Mouse (Mus musculus) MEL (cell line): ENCODE results near the gene Msrb2.

Experiments used
- CHD2 ChIP-seq: IDR thresholded peaks from 2 replicates; pipeline ENCODE4 v1.6.1; 2011; ENCODE audit warnings: low read length, improper control_type of control experiment
- CTCF ChIP-seq, 3 experiments: IDR thresholded peaks in 2 of 3; conservative IDR thresholded peaks in 1 of 3; 2 replicates each; pipeline ENCODE4 v1.5.1; 2011 to 2012; ENCODE audit warnings: low read length in 3 of 3, low read depth in 2 of 3, mild to moderate bottlenecking in 2 of 3, improper control_type of control experiment in 1 of 3, inconsistent platforms in 1 of 3, mixed read lengths in 1 of 3, moderate library complexity in 1 of 3; ENCODE audit not compliant: control insufficient read depth in 1 of 3, insufficient read depth in 1 of 3, poor library complexity in 1 of 3, severe bottlenecking in 1 of 3
- GABPA ChIP-seq: IDR thresholded peaks from 2 replicates; pipeline ENCODE4 v1.6.1; 2012; ENCODE audit warnings: low read depth, mild to moderate bottlenecking, inconsistent platforms, low read length, improper control_type of control experiment, moderate library complexity
- GATA1 ChIP-seq: IDR thresholded peaks from 2 replicates; pipeline ENCODE4 v1.6.1; 2011; ENCODE audit warnings: low read depth, low read length, improper control_type of control experiment
- MEF2A ChIP-seq: IDR thresholded peaks from 2 replicates; pipeline ENCODE4 v1.6.1; 2014; ENCODE audit warnings: low read depth, mild to moderate bottlenecking, inconsistent platforms, low read length, improper control_type of control experiment; ENCODE audit not compliant: poor library complexity, insufficient replicate concordance, severe bottlenecking; ENCODE audit errors: extremely low read depth
- MYC ChIP-seq: IDR thresholded peaks from 2 replicates; pipeline ENCODE4 v1.6.1; 2011; ENCODE audit warnings: low read depth, mild to moderate bottlenecking, low read length, improper control_type of control experiment, moderate library complexity
- NELFE ChIP-seq: IDR thresholded peaks from 2 replicates; pipeline ENCODE4 v1.6.1; 2011; ENCODE audit warnings: low read depth, low read length, improper control_type of control experiment
- NRF1 ChIP-seq: IDR thresholded peaks from 2 replicates; pipeline ENCODE4 v1.6.1; 2014; ENCODE audit warnings: low read depth, mild to moderate bottlenecking, inconsistent platforms, low read length, improper control_type of control experiment, moderate library complexity; ENCODE audit not compliant: poor library complexity, insufficient read depth, severe bottlenecking
- POLR2A ChIP-seq, 2 experiments: IDR thresholded peaks; 2 replicates each; pipeline ENCODE4 v1.6.1; 2011 to 2012; ENCODE audit warnings: low read length in 2 of 2, mild to moderate bottlenecking in 2 of 2, control low read depth in 1 of 2, improper control_type of control experiment in 1 of 2, low read depth in 1 of 2, moderate library complexity in 1 of 2; ENCODE audit not compliant: control insufficient read depth in 1 of 2, insufficient read depth in 1 of 2, poor library complexity in 1 of 2
- SIN3A ChIP-seq: IDR thresholded peaks from 2 replicates; pipeline ENCODE4 v1.6.1; 2012; ENCODE audit warnings: low read length, improper control_type of control experiment, inconsistent platforms
- TAL1 ChIP-seq: IDR thresholded peaks from 2 replicates; pipeline ENCODE4 v1.6.1; 2012; ENCODE audit warnings: mild to moderate bottlenecking, inconsistent platforms, low read length, moderate library complexity, mixed read lengths
- TCF12 ChIP-seq: IDR thresholded peaks from 2 replicates; pipeline ENCODE4 v1.6.1; 2014; ENCODE audit warnings: low read depth, mild to moderate bottlenecking, inconsistent platforms, low read length, improper control_type of control experiment, moderate library complexity
- ZC3H11A ChIP-seq: IDR thresholded peaks from 2 replicates; pipeline ENCODE4 v1.6.1; 2012; ENCODE audit warnings: low read depth, mild to moderate bottlenecking, inconsistent platforms, low read length, improper control_type of control experiment

GRCm38 (mm10) chr2:19431186-19431585 is 59.9 kb downstream of the Msrb2 start:
- TF ChIP-seq NRF1 = no peak
- no peak for TF ChIP-seq MYC
- TF ChIP-seq SIN3A = no peak
- TF ChIP-seq ZC3H11A = no peak
- TF ChIP-seq MEF2A = no peak
- TF ChIP-seq CHD2 = no peak
- no peak for TF ChIP-seq GABPA
- no peak for TF ChIP-seq CTCF (IDR thresholded peaks at IDR 0.05 in 2 of 3, conservative IDR thresholded peaks at IDR 0.05 in 1 of 3; ENCODE audit: control insufficient read depth in 1 of 3, insufficient read depth in 1 of 3, low read depth in 2 of 3, low read length in 3 of 3, poor library complexity in 1 of 3, severe bottlenecking in 1 of 3)
- no peak for TF ChIP-seq NELFE
- no peak for TF ChIP-seq TCF12
- no peak for TF ChIP-seq TAL1
- no peak for TF ChIP-seq GATA1
- no peak for TF ChIP-seq POLR2A (IDR thresholded peaks at IDR 0.05; ENCODE audit: control insufficient read depth in 1 of 2, insufficient read depth in 1 of 2, low read depth in 1 of 2, low read length in 2 of 2, poor library complexity in 1 of 2)
